Mouse (Mus musculus) right cerebral cortex, adult 18-20 months (tissue): ENCODE measurements around the gene Ccser1.
"Not testable (repeated sequence)": the region's sequence is repeated elsewhere in the genome, so short reads cannot be mapped to it uniquely, and the experiment has no call there.

Experiments
- DNase-seq: peaks from one replicate; pipeline ENCODE4 v3.0.0; 2022; ENCODE audit warnings: mixed read lengths

Gene Ccser1

GRCm38 (mm10) chr6:61225302-61225701 is 45.2 kb downstream of the Ccser1 start:
- no peak for DNase-seq

- DNase-seq, result no peak
Observed at GRCm38 (mm10) chr6:61230058-61230718, 50.1 kb downstream of the Ccser1 start.

DNA sequence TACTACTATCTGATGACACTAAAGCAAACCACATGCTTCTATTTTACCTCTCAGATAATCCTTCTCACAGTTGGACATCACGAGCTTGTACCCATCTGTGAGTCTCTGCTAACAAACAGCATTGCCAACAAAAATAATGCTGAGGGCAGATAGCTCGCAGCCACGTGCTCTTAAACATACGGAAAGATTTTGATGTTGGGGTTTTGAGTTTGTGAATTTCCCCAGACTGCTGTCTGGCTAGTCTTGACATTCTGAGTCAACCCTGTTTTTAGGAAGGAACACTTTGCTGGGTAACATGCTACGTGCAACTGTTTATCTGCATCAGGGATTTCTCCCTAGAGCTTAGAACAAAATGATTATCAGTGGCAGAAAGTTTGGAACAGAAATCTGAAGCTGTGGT is 52.9 kb downstream of the Ccser1 start:
- no peak for DNase-seq

GRCm38 (mm10) chr6:61233548-61234187 is 53.5 kb downstream of the Ccser1 start:
- DNase-seq, result no peak

- no peak for DNase-seq
Observed at GRCm38 (mm10) chr6:61240618-61241017, 60.5 kb downstream of the Ccser1 start.

- DNase-seq, result no peak
Observed at GRCm38 (mm10) chr6:61242556-61242955, 62.4 kb downstream of the Ccser1 start.

DNA sequence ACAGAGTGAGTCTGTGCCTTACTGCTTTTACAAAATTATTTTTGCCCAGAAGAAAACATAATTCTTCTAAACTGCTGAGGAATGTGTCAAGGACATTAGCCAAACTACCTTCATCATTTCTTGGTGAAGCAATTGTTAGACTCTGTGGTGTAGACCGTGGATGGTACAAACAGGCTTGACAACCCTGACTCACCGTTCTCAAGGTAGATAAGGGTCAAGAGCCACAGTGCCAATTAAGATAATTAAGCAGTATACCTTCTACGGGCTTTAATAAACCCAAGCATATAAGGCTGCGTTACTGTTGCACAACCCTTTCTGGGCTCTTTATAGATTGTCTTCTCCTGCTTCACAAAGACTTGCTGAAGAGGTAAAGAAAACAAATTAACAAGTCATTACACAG is 66.4 kb downstream of the Ccser1 start:
- no peak for DNase-seq

DNA sequence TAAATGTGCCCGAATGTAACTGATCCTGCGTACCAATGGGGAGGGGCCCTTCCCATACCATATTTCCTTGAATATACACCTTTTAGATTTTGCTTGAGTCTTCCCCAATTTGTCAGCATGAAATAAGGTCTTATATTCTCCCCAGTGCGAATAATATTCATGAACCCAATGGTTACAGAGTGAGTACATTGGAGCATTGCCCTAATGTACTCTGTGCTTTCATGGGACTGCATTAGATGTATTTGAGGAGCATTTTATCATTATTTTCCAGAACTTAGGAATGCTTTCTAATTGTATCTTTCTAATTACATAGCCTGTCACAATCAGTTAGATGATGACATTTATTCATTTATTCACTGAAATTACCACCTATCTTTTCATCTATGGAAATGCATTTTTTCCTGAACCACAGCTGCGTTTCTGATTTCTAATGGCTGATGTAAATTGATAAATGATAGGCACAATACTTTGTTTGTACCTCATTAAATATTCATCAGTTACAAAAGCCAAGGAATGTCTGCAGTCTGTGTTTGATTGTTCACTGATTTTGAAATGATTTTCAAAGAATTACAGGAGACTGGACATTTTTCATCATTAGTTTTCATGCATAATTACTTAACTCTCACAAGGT is 67.8 kb downstream of the Ccser1 start:
- DNase-seq, result no peak

GRCm38 (mm10) chr6:61248700-61249099 is 68.6 kb downstream of the Ccser1 start:
- no peak for DNase-seq

DNA sequence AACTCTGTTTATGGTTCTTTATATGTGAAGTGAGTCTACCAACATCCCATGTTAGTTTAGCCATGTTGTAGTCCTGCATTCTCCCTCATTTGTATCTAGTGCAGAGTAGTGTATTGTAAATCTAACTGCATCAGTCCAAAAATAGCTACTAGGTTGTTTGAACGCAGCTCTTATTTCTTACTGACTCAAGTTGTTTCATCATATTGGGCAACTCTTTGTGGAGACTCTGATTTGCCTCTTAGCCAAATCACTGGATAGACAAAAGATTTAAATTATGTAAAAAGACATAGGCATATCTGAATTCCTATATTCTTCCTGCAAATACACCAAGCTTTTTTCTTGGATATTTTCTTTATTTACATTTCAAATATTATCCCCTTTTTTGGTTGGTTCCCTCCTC is 71.1 kb downstream of the Ccser1 start:
- DNase-seq, result no peak

DNA sequence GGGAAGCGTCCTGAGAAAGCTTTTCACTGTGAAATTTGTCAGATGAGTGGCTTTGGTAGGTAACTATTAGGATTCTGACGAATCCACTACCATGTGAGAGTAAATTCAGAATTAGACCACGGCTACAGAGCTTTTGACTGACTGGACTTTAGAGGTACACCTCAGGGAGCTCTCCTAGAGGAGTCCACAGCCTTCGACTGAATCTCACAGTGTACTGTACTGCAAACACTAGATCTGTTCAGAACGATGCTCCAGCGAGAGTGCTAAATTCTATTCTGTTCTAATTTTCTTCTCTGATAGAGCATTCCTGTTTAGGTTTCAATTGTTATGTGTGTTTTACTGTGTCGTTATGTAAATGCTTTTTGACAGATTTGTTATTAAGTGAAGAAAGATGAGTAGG is 72.8 kb downstream of the Ccser1 start:
- no peak for DNase-seq

- not testable (repeated sequence) for DNase-seq
Observed at GRCm38 (mm10) chr6:61255874-61256273, 75.8 kb downstream of the Ccser1 start.

DNA sequence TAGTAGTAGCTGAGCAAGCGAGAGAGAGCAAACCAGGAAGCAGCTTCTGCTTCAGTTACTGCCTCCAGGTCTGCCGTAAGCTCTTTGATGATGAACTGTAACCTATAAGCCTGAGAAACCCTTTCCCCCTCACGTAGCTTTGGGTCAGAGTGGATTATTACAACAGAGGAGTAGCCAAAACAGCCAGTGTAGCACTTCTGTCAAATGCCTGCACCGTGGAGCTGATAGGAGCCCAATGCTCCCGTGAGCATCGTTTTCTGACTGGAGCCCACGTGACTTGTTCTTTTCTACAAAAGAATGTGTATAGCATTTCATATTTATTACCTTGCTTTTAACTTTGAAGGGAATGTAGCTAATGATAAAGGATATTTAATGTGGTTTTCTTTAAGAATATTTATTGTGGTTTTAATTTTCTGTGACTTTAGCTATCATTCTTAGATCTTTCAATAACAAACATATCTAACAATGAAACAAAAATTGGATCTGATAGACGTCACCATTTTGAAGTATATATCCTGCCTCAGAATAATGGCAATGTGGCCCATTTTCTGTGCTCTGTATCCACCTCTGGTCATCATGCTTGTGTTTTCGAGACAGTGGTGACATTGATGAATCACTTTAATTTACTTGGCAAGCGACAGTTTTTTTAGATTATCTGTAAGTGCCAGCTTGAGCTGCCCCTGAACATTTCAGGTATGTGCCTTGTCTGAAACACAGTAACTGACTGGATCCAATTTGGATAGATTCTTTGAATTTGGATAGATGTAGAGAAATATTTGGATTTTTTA is 78.9 kb downstream of the Ccser1 start:
- no peak for DNase-seq

DNA sequence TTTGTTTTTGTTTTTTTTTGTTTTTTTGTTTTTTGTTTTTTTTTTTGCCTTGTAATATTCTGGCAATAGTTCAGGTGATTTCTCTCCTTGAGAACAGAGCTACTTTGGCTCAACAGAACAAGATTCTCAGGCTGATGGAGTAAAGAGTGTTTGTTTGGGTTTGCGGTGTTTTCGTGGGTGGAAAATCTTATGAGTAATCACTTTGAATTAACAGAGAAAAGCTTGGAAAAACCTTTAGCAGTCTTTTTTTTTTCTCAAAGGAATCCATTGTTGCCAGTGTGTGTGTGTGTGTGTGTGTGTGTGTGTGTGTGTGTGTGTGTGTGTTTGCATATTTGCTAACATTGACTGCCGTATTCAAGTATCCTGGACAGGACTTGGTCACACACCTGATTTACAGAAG is 81.3 kb downstream of the Ccser1 start:
- no peak for DNase-seq

DNA sequence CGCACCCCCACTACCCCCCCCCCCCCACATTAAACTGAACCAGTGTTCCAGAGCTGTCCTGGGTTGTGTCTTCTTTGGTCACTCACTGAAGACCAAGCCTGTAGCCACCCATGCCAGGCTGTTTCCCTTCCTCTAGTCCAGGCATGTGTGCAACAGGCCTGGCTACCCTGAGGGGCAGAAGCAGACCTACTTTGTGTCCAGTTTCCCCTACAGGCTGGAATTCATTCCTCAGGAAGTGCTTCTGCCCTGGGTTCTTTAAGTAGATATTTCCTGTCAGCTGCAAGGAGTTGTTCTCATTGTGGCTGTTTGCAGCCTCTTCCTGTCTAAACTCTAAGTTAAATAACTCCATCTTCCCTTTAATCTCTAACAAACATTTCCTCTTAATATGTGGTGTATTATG is 82.3 kb downstream of the Ccser1 start:
- no peak for DNase-seq

GRCm38 (mm10) chr6:61263291-61263690 is 83.2 kb downstream of the Ccser1 start:
- no peak for DNase-seq

DNA sequence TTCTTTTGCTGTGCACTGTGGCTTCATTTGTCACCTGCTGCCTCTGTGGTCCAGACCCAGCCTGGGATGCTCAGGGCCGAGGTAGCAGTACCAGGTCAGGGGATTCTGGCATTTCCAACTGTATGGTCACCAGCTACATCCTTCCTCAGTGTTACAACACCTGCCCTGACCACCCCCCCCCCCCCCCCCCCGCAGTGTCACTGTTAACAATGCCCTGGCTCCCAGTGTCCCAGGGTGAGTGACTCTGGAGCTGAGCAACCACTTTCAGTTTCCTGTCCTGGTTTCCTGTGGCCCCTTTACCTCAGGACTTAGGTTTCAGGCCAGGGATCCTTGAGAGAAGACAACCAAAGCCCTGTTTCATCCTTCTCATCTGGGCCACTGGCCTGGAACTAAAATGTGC is 90.9 kb downstream of the Ccser1 start:
- no peak for DNase-seq

GRCm38 (mm10) chr6:61273430-61273829 is 93.3 kb downstream of the Ccser1 start:
- no peak for DNase-seq

- DNase-seq, result no peak
Observed at GRCm38 (mm10) chr6:61279506-61279905, 99.4 kb downstream of the Ccser1 start.

DNA sequence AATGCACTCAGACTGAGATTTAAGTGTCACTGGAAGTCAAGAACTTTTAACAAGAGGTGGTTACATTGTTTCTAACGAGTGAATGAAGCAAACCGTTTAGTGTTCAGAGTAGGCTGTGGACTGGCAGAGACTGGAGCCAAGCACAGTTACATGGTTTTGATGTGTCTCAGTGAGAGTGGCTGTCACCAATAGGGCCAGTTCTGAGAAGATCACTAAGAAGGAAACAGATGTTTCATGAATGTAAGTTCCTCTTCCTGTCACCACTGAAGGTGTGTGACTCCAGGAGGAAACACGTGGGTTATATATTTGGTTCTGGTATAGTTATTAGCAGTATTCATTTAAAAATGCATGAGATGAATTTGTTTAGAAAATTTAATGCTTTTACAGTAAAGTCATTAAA is 112.8 kb downstream of the Ccser1 start:
- no peak for DNase-seq

GRCm38 (mm10) chr6:61295535-61295934 is 115.4 kb downstream of the Ccser1 start:
- no peak for DNase-seq

- DNase-seq, result no peak
Observed at GRCm38 (mm10) chr6:61296188-61297037, 116.3 kb downstream of the Ccser1 start.

DNA sequence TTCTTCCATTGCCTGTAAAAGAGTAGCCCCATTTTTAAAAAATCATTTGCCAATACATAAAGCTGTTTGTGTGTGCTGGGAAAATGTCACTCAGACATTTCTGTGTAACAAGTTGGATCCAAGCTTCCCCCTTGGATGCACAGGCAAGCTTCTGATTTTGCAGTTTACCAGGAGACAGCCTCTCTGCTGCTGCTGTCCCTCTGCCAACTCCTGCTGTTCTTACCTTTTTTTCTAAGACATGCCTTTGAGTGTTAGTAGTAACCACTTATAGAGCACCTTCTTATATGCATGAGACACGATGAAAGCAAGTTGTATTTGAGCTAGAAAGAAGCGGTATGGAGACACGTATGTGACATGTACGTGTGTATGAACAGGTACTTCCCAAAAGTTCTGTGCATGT is 120.3 kb downstream of the Ccser1 start:
- no peak for DNase-seq
